Mouse (Mus musculus) olfactory bulb, adult 2 months (tissue): ENCODE measurements at regions not wholly inside any gene's neighbourhood (a gene's known extent, or its start where the extent isn't known, plus 50 kb on each side); places are given as distances from the start of the nearest gene placed in this dataset.

ENCODE experiments used
- CTCF ChIP-seq: fragments of 200-500 bp; IDR thresholded peaks from 2 replicates; pipeline ENCODE4 v1.5.1; 2012; ENCODE audit warnings: low read depth, mild to moderate bottlenecking, low read length, moderate library complexity; ENCODE audit not compliant: insufficient read depth
- POLR2A ChIP-seq: fragments of 200-500 bp; IDR thresholded peaks from 2 replicates; pipeline ENCODE4 v1.6.1; 2012; ENCODE audit warnings: mild to moderate bottlenecking, low read depth, low read length, moderate library complexity; ENCODE audit not compliant: insufficient read depth

DNA sequence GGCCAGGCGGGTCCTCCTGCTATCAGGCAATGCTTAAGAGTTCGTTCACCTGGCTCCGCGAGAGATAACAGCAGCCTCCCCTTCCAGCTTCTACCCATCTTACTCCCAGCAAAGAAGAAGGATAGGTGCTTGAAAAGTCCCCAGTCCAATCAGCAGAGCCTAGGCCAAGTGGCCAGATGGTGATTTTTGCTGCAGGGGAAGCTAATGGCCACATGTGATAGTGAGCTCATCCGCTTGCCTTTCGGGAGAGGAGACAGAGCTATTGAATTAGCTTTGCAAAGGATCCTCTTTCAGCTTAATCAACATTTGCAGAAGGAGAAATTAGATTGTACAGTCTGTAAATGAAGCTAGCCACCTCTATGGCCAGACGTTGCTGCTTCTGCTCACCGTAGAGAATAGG lies 308.7 kb downstream of the Cenpc1 start:
- TF ChIP-seq CTCF = no peak
- no peak for TF ChIP-seq POLR2A
